Comparison of ENCODE assay signal across 8 mouse cellular contexts in the genomic region with DNA sequence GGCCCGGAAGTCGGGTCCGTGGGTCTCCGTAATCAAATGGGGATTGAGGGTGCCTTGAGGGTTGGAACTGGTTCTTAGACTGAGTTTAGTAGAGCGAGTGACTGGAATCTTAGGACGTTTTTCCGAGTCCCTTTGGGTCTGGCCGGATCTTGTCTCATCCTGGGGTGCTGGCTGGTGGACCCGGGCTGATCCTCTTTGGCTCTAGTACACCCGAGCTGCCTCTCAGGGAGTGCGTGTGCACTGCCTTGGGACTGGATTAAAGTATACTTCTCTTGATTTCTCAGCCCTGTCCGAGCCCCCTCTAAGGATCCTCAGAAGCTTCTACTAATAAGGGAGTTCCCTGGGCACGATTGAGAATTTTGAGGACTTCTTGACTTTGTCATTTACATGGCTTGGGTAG. TPM values are rescaled to one million over a fixed set of nuclear protein-coding genes. Genes with fewer than 3 reads are reported as not detected.
DNase-seq lines count a peak whose midpoint lies in the region; ATAC-seq and TF ChIP-seq lines count a peak whose summit lies in the region.

No protein-coding gene starts in this region.

- intact Hi-C loops in heart, adult 2 months (cut with DNase I), result loop anchor here (5.0 to 10.0 kb wide), 2 partner anchors 343 to 465 kb away; a partner anchor contains a TSS
- intact Hi-C loops in heart, postnatal 14 days (cut with DNase I), result loop anchor here (10.0 kb wide), 1 partner anchor 345 kb away; a partner anchor contains a TSS

- H3K27ac ChIP-seq in heart, adult 2 months, result peak overlapping the region; percentile 80
- peak overlapping the region; percentile 34; the same call in 1 of the 2 replicates for H3K27ac ChIP-seq in ES-E14 (ENCODE audit: insufficient read depth, low read depth, low read length, poor library complexity, severe bottlenecking)
- 0 out of 2 replicates have a peak overlapping the region, but pooled peaks have one; percentile 40 for H3K27ac ChIP-seq in forebrain, postnatal 0 days (ENCODE audit: low read depth, low read length)

- peak overlapping the region; percentile 53 for H3K4me2 ChIP-seq in forebrain, postnatal 0 days (ENCODE audit: low read depth)

- H3K9ac ChIP-seq in heart, adult 2 months (ENCODE audit: low read depth, low read length), result peak overlapping the region; percentile 80
- H3K9ac ChIP-seq in ES-E14 (ENCODE audit: insufficient read depth, low read depth, low read length, poor library complexity, severe bottlenecking), result peak overlapping the region; percentile 84
- peak overlapping the region; percentile 45 for H3K9ac ChIP-seq in forebrain, postnatal 0 days

- no peaks in the 10 kb centered on the region for H3K27me3 ChIP-seq in heart, adult 2 months (ENCODE audit: control insufficient read depth, insufficient read depth, low read length)
- no peaks in the 10 kb centered on the region for H3K27me3 ChIP-seq in forebrain, postnatal 0 days (ENCODE audit: insufficient read depth, low read length)

- no peak for TF ChIP-seq POLR2A in heart, adult 2 months (IDR thresholded peaks at IDR 0.05; ENCODE audit: insufficient read depth, low read depth, low read length)

- DNase-seq in heart, adult 2 months, result no peak
- DNase-seq in heart, postnatal 14 days, result no peak
- no peak for DNase-seq in ES-E14 (ENCODE audit: low read depth, low spot score)
- DNase-seq in forebrain, postnatal 0 days, result no peak
- no peak for DNase-seq in left cerebral cortex, adult 18-20 months (ENCODE audit: low spot score in 2 of 2)
- DNase-seq in thymus, postnatal 14 days, result no peak
- DNase-seq in cerebellum, postnatal 10 days, result no peak

- in situ Hi-C loops in ES-E14 (cut with MboI; ENCODE audit: low sequenced_read_pairs in 2 of 2, unreplicated experiment in 2 of 2), result no loop called here

- no peak for TF ChIP-seq EP300 in heart, adult 2 months (IDR thresholded peaks at IDR 0.05; ENCODE audit: insufficient read depth, low read depth, low read length)

- H3K4me1 ChIP-seq in heart, adult 2 months (ENCODE audit: control insufficient read depth, insufficient read depth, low read length), result no peaks in the 10 kb centered on the region
- H3K4me1 ChIP-seq in ES-E14 (ENCODE audit: control insufficient read depth in 2 of 2, insufficient read depth in 2 of 2, low read length in 2 of 2, poor library complexity in 1 of 2), result no peaks in the 10 kb centered on the region; a peak in 1 of 4 replicates
- H3K4me1 ChIP-seq in forebrain, postnatal 0 days (ENCODE audit: insufficient read depth), result no peaks in the 10 kb centered on the region

- no peak for TF ChIP-seq CTCF in heart, adult 2 months (IDR thresholded peaks at IDR 0.05)
- no peak for TF ChIP-seq CTCF in forebrain, postnatal 0 days (IDR thresholded peaks at IDR 0.05; ENCODE audit: low read depth)

- no peaks in the 10 kb centered on the region for H3K9me3 ChIP-seq in ES-E14 (ENCODE audit: control insufficient read depth, insufficient read depth, low read depth, low read length)
- no peaks in the 10 kb centered on the region for H3K9me3 ChIP-seq in forebrain, postnatal 0 days (ENCODE audit: low read length)

- no peak; the same call in 1 of the 2 replicates for ATAC-seq in forebrain, postnatal 0 days
- peak; percentile 34 for ATAC-seq in megakaryocyte, adult 5-6 weeks (ENCODE audit: poor library complexity, severe bottlenecking)

- no peaks in the 10 kb centered on the region for H3K36me3 ChIP-seq in heart, adult 2 months (ENCODE audit: control insufficient read depth, insufficient read depth, low read length)
- peaks cover 6% of the 10 kb centered on the region for H3K36me3 ChIP-seq in ES-E14 (ENCODE audit: control insufficient read depth, insufficient read depth, low read length, poor library complexity, severe bottlenecking)
- no peaks in the 10 kb centered on the region for H3K36me3 ChIP-seq in forebrain, postnatal 0 days (ENCODE audit: insufficient read depth)

- H3K4me3 ChIP-seq in heart, adult 2 months, result peak overlapping the region; percentile 71
- peak overlapping the region; percentile 84 to 89 for H3K4me3 ChIP-seq in ES-E14 (ENCODE audit: insufficient read depth in 1 of 2, low read depth in 1 of 2, low read length in 2 of 2, poor library complexity in 1 of 2, severe bottlenecking in 1 of 2)
- H3K4me3 ChIP-seq in forebrain, postnatal 0 days (ENCODE audit: low read depth, low read length), result peak overlapping the region; percentile 53

- H3K79me2 ChIP-seq in heart, adult 2 months (replicated peaks; ENCODE audit: control insufficient read depth, insufficient read depth, low read length), result no peaks in the 10 kb centered on the region

- WGBS in heart, adult 2 months, result 23% methylated on average over 13 of the region's 13 CpGs
- WGBS in forebrain, postnatal 0 days, result 28% methylated on average over 13 of the region's 13 CpGs

TF ChIP-seq in ES-E14, 5 proteins besides CTCF, POLR2A, EP300 and RAD21:
- TF ChIP-seq ZC3H11A (IDR thresholded peaks at IDR 0.05; ENCODE audit: borderline replicate concordance, low read depth, low read length) (no peak), ZNF384 (IDR thresholded peaks at IDR 0.05; ENCODE audit: low read depth, low read length) (no peak), HCFC1 (IDR thresholded peaks at IDR 0.05; ENCODE audit: borderline replicate concordance, insufficient read depth, low read length) (no peak), MAFK (IDR thresholded peaks at IDR 0.05; ENCODE audit: insufficient read depth, low read depth, low read length) (no peak), CHD2 (IDR thresholded peaks at IDR 0.05; ENCODE audit: low read depth, low read length) (no peak)

RNA-seq across cellular contexts. Expression of a gene that starts 0.4 kb away (rescaled TPM):
- total RNA-seq in heart, adult 2 months (2021), result 1 to 10 TPM; 1.5 to 2.4 TPM
- polyA plus RNA-seq in heart, adult 2 months (2012; rRNA removed), result 1.0 and 2.1 TPM in 2 replicates
- total RNA-seq in heart, postnatal 14 days (2021), result 1 to 10 TPM; 3.2 to 3.4 TPM
- total RNA-seq in ES-E14 (2012; rRNA removed), result 14.2 TPM in 2 replicates
- 4.3 and 4.7 TPM in 2 replicates for total RNA-seq in forebrain, postnatal 0 days (2014; rRNA removed)
- polyA plus RNA-seq in forebrain, postnatal 0 days (2015; fragmentation: Nextera tagmentation; extraction: Ambion mirVana), result 2.5 and 3.4 TPM in 2 replicates
- 6.6 and 7.2 TPM in 2 replicates for total RNA-seq in megakaryocyte, adult 5-6 weeks (2015)
- total RNA-seq in megakaryocyte, adult 5-6 weeks (2017), result 9.4 and 9.9 TPM in 2 replicates
- total RNA-seq in left cerebral cortex, adult 18-20 months (2021), result 1 to 10 TPM; 5.6 to 6.6 TPM

RNA-seq across cellular contexts. Expression of a gene that starts 16.8 kb away (rescaled TPM):
- total RNA-seq in heart, adult 2 months (2021), result 100 to 1,000 TPM; 120 to 232 TPM
- polyA plus RNA-seq in heart, adult 2 months (2012; rRNA removed), result 86.4 and 166 TPM in 2 replicates
- total RNA-seq in heart, postnatal 14 days (2021), result 100 to 1,000 TPM in 1 of 2 experiments, 10 to 100 TPM in 1; 49.4 to 111 TPM
- 0.18 TPM in 1 of 2 replicates, not detected in the other for total RNA-seq in ES-E14 (2012; rRNA removed)
- 1.6 TPM in 1 of 2 replicates, not detected in the other for total RNA-seq in forebrain, postnatal 0 days (2014; rRNA removed)
- polyA plus RNA-seq in forebrain, postnatal 0 days (2015; fragmentation: Nextera tagmentation; extraction: Ambion mirVana), result 0.10 and 0.13 TPM in 2 replicates
- not detected in 2 replicates for total RNA-seq in megakaryocyte, adult 5-6 weeks (2015)
- total RNA-seq in megakaryocyte, adult 5-6 weeks (2017), result not detected in 2 replicates
- total RNA-seq in left cerebral cortex, adult 18-20 months (2021), result 1 to 10 TPM; 5.0 to 7.2 TPM

RNA-seq across cellular contexts. Expression of a gene that starts 46.8 kb away (rescaled TPM):
- 1 to 10 TPM; 1.4 to 2.8 TPM for total RNA-seq in heart, adult 2 months (2021)
- 2.0 and 3.0 TPM in 2 replicates for polyA plus RNA-seq in heart, adult 2 months (2012; rRNA removed)
- total RNA-seq in heart, postnatal 14 days (2021), result 1 to 10 TPM; 1.9 to 2.4 TPM
- 0.63 and 0.76 TPM in 2 replicates for total RNA-seq in ES-E14 (2012; rRNA removed)
- total RNA-seq in forebrain, postnatal 0 days (2014; rRNA removed), result 0.29 and 1.0 TPM in 2 replicates
- polyA plus RNA-seq in forebrain, postnatal 0 days (2015; fragmentation: Nextera tagmentation; extraction: Ambion mirVana), result 0.54 and 1.0 TPM in 2 replicates
- 0.16 TPM in 1 of 2 replicates, not detected in the other for total RNA-seq in megakaryocyte, adult 5-6 weeks (2015)
- total RNA-seq in megakaryocyte, adult 5-6 weeks (2017), result not detected in 2 replicates
- total RNA-seq in left cerebral cortex, adult 18-20 months (2021), result 1 to 10 TPM; 1.8 to 2.4 TPM

Comparison
In these comparisons a context has a peak if more than half of its experiments do, and no peak if none do; other contexts are left out.
1. RNA of a gene that starts 16.8 kb away (total RNA-seq): 120 to 232 TPM in heart, adult 2 months and 49.4 to 111 TPM in heart, postnatal 14 days; 5.0 to 7.2 TPM in left cerebral cortex, adult 18-20 months, 0.18 TPM in ES-E14, 1.6 TPM in forebrain, postnatal 0 days and not detected in megakaryocyte, adult 5-6 weeks; every median in the first group is over 4 times any median in the second.
2. Peak in every context shown above with its lines, with median percentiles within 50 percentile points of each other: H3K27ac ChIP-seq, H3K4me3 ChIP-seq and H3K9ac ChIP-seq.